Mouse (Mus musculus) neural tube, embryonic 12.5 days (tissue): Measurements from ENCODE around the gene Nbl1. TPM values are rescaled to one million over a fixed set of nuclear protein-coding genes. Genes with fewer than 3 reads are reported as not detected.

Experiments used
- ATAC-seq: fragments of 200-750 bp; cut with Nextera tagmentation; 2 replicates; pipeline ENCODE4 v1.8.0; 2017; ENCODE audit warnings: low read depth, mild to moderate bottlenecking, moderate TSS enrichment, moderate library complexity; ENCODE audit not compliant: low FRiP score
- H3K27ac ChIP-seq: fragments of 300-500 bp; sonication (generic); 2 replicates; pipeline ENCODE4 v1.5.1; 2016
- H3K27me3 ChIP-seq: fragments of 300-500 bp; sonication (generic); replicated peaks from 2 replicates; pipeline ENCODE4 v1.6.1; 2016; ENCODE audit warnings: mild to moderate bottlenecking
- H3K36me3 ChIP-seq: fragments of 300-500 bp; sonication (generic); 2 replicates; pipeline ENCODE4 v1.6.1; 2016; ENCODE audit warnings: mild to moderate bottlenecking
- H3K4me1 ChIP-seq: fragments of 300-500 bp; sonication (generic); 2 replicates; pipeline ENCODE4 v1.6.1; 2016
- H3K4me2 ChIP-seq: fragments of 300-500 bp; sonication (generic); replicated peaks from 2 replicates; pipeline ENCODE4 v1.6.1; 2016; ENCODE audit warnings: mild to moderate bottlenecking
- H3K4me3 ChIP-seq: fragments of 300-500 bp; sonication (generic); 2 replicates; pipeline ENCODE4 v1.5.1; 2016
- H3K9ac ChIP-seq: fragments of 300-500 bp; sonication (generic); 2 replicates; pipeline ENCODE4 v1.6.1; 2016; ENCODE audit warnings: mild to moderate bottlenecking
- H3K9me3 ChIP-seq: fragments of 300-500 bp; sonication (generic); 2 replicates; pipeline ENCODE4 v1.6.1; 2016; ENCODE audit warnings: mild to moderate bottlenecking
- WGBS: fragments of 180-500 bp; shearing (Covaris S2); methylation state at CpG from one replicate; pipeline ENCODE4 v1.1.7; 2016; 5-methylcytosine and 5-hydroxymethylcytosine counted together
- polyA plus RNA-seq: library from polyadenylated mRNA; unstranded; fragments of >200 nt; fragmentation: Nextera tagmentation; extraction: Ambion mirVana; gene quantifications from 2 replicates; pipeline ENCODE4 v1.2.1, GENCODE M21; 2016

Gene Nbl1
- polyA plus RNA-seq, 1 experiment from 2014 or later = 45.2 TPM

GRCm38 (mm10) chr4:139034540-139034939 is 58.3 kb downstream of the Nbl1 start:
- ATAC-seq = no peak
- Histone ChIP-seq H3K36me3 (no peaks in the 10 kb centered on the region), H3K27ac (no peak overlapping the region), H3K9me3 (peaks cover 7% of the 10 kb centered on the region; the same call in 1 of the 2 replicates), H3K4me2 (no peak overlapping the region), H3K4me3 (no peak overlapping the region), H3K4me1 (peaks cover 17% of the 10 kb centered on the region), H3K27me3 (no peaks in the 10 kb centered on the region), H3K9ac (no peak overlapping the region)
- WGBS = 60% methylated on average over 4 of the region's 4 CpGs

DNA sequence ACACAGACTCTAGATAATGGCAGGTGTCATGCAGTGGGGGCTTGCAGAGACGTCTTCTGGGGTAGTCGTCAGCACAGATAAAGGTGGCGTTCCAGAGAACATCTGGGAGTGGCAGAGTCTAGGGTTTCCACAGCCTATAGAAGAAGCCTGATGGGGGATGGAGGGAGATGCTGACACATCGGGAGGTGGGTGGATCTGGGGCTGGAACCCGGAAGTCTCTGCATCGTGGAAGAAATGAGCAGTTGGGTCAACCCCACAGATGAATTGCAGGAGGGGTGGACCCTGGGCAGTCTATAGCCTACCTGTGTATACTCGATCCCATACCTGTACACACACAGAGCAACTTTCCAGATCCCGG is 58.8 kb downstream of the Nbl1 start:
- H3K9me3 ChIP-seq = peaks cover 7% of the 10 kb centered on the region; the same call in 1 of the 2 replicates
- no peak overlapping the region for H3K4me3 ChIP-seq
- no peak for ATAC-seq
- WGBS = 89% methylated on average over 8 of the region's 8 CpGs
- H3K36me3 ChIP-seq = no peaks in the 10 kb centered on the region
- no peak overlapping the region for H3K9ac ChIP-seq
- no peak overlapping the region for H3K27ac ChIP-seq
- no peak overlapping the region for H3K4me2 ChIP-seq
- peaks cover 17% of the 10 kb centered on the region for H3K4me1 ChIP-seq
- no peaks in the 10 kb centered on the region for H3K27me3 ChIP-seq

GRCm38 (mm10) chr4:139033263-139034009 is 59.4 kb downstream of the Nbl1 start:
- H3K27ac ChIP-seq = no peak overlapping the region
- no peak overlapping the region for H3K4me3 ChIP-seq
- H3K9ac ChIP-seq = no peak overlapping the region
- no peaks in the 10 kb centered on the region for H3K36me3 ChIP-seq
- 86% methylated on average over 11 of the region's 11 CpGs for WGBS
- no peak overlapping the region for H3K4me2 ChIP-seq
- H3K27me3 ChIP-seq = no peaks in the 10 kb centered on the region
- H3K9me3 ChIP-seq = peaks cover 7% of the 10 kb centered on the region; the same call in 1 of the 2 replicates
- ATAC-seq = no peak
- H3K4me1 ChIP-seq = peaks cover 12% of the 10 kb centered on the region

DNA sequence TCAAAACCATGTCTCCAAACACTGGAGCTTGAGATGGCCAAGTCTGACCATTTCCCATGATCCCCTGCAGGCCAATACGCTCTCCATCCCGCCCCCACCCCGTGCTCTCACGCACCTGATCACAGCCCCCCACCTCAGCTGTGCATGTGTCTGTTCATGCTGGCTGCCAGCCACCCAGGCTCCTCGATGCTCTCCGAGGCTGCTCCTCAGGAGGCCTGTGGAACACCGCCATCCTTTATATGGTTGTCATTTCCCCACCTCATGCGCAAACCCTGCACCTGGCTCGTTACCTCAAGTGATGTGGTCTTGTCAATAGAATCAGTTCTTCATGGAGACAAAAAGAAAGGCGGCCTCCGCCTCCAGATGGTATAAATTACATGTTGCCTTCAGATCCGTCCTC is 60.3 kb downstream of the Nbl1 start:
- no peak for ATAC-seq
- no peaks in the 10 kb centered on the region for H3K36me3 ChIP-seq
- H3K27me3 ChIP-seq = no peaks in the 10 kb centered on the region
- H3K9me3 ChIP-seq = peaks cover 7% of the 10 kb centered on the region; the same call in 1 of the 2 replicates
- H3K27ac ChIP-seq = no peak overlapping the region
- 78% methylated on average over 12 of the region's 12 CpGs for WGBS
- H3K4me3 ChIP-seq = no peak overlapping the region
- H3K4me1 ChIP-seq = peaks cover 5% of the 10 kb centered on the region
- no peak overlapping the region for H3K4me2 ChIP-seq
- no peak overlapping the region for H3K9ac ChIP-seq

Other genes starting within 250 kb of the Nbl1 start
- gene Pla2g5, start 229.5 kb downstream of the Nbl1 start, polyA plus RNA-seq = not detected in 2 replicates
- not detected in 2 replicates for gene Gm13030, start 219.0 kb downstream of the Nbl1 start, polyA plus RNA-seq
- gene Pla2g2e, start 215.1 kb downstream of the Nbl1 start, polyA plus RNA-seq = not detected in 2 replicates
- 3.7 and 4.2 TPM in 2 replicates for gene Otud3, start 179.0 kb downstream of the Nbl1 start, polyA plus RNA-seq
- gene Rnf186, start 125.9 kb downstream of the Nbl1 start, polyA plus RNA-seq = not detected in 2 replicates
- 0.98 and 1.2 TPM in 2 replicates for gene Tmco4, start 120.1 kb downstream of the Nbl1 start, polyA plus RNA-seq
- 0.10 TPM in 1 of 2 replicates, not detected in the other for gene Htr6, start 17.4 kb downstream of the Nbl1 start, polyA plus RNA-seq
- gene Minos1, start 38.1 kb upstream of the Nbl1 start, polyA plus RNA-seq = 430 and 438 TPM in 2 replicates
- gene Capzb, start 99.9 kb upstream of the Nbl1 start, polyA plus RNA-seq = 342 and 373 TPM in 2 replicates
- 12.7 and 14.2 TPM in 2 replicates for gene Pqlc2, start 217.7 kb upstream of the Nbl1 start, polyA plus RNA-seq
- 62.8 and 64.7 TPM in 2 replicates for gene Akr7a5, start 217.8 kb upstream of the Nbl1 start, polyA plus RNA-seq